Mouse (Mus musculus) liver, embryonic 16.5 days (tissue): ENCODE results near the gene Mad1l1. TPM values are rescaled to one million over a fixed set of nuclear protein-coding genes. Genes with fewer than 3 reads are reported as not detected.

Source experiments
- ATAC-seq: fragments of 200-750 bp; cut with Nextera tagmentation; 2 replicates; pipeline ENCODE4 v1.8.0; 2017; ENCODE audit warnings: low read depth, mild to moderate bottlenecking, moderate number of reproducible peaks, moderate library complexity
- H3K27ac ChIP-seq: fragments of 300-500 bp; sonication (generic); 2 replicates; pipeline ENCODE4 v1.5.1; 2014; ENCODE audit warnings: mild to moderate bottlenecking, low read length
- H3K27me3 ChIP-seq: fragments of 300-500 bp; sonication (generic); 2 replicates; pipeline ENCODE4 v1.6.1; 2014; ENCODE audit warnings: low read depth, low read length, mixed read lengths; ENCODE audit not compliant: control insufficient read depth, insufficient read depth
- H3K36me3 ChIP-seq: fragments of 300-500 bp; sonication (generic); 2 replicates; pipeline ENCODE4 v1.6.1; 2014; ENCODE audit warnings: mild to moderate bottlenecking; ENCODE audit not compliant: control insufficient read depth, insufficient read depth
- H3K4me1 ChIP-seq: fragments of 300-500 bp; sonication (generic); 2 replicates; pipeline ENCODE4 v1.6.1; 2014; ENCODE audit warnings: low read depth, low read length, mixed read lengths; ENCODE audit not compliant: control insufficient read depth
- H3K4me2 ChIP-seq: fragments of 300-500 bp; sonication (generic); 2 replicates; pipeline ENCODE4 v1.6.1; 2014; ENCODE audit warnings: low read depth, low read length, mixed read lengths
- H3K4me3 ChIP-seq: fragments of 300-500 bp; sonication (generic); 2 replicates; pipeline ENCODE4 v1.5.1; 2014; ENCODE audit warnings: low read depth, mild to moderate bottlenecking, low read length
- H3K9ac ChIP-seq: fragments of 300-500 bp; sonication (generic); 2 replicates; pipeline ENCODE4 v1.6.1; 2014; ENCODE audit warnings: low read depth, low read length
- H3K9me3 ChIP-seq: fragments of 300-500 bp; sonication (generic); replicated peaks from 2 replicates; pipeline ENCODE4 v1.6.1; 2016; ENCODE audit warnings: low read length; ENCODE audit not compliant: control insufficient read depth
- WGBS: fragments of 180-500 bp; shearing (Covaris S2); extraction: QIAGEN DNeasy Blood & Tissue Kit; methylation state at CpG from one replicate; pipeline ENCODE4 v1.1.7; 2014; ENCODE audit not compliant: insufficient replicate concordance; 5-methylcytosine and 5-hydroxymethylcytosine counted together
- polyA plus RNA-seq: library from polyadenylated mRNA; unstranded; fragments of >200 nt; fragmentation: Nextera tagmentation; extraction: Ambion mirVana; gene quantifications from 2 replicates; pipeline ENCODE4 v1.2.1, GENCODE M21; 2015

The Mad1l1 gene
- polyA plus RNA-seq, 1 experiment from 2014 or later, result 19.3 TPM

GRCm38 (mm10) chr5:140106051-140106450, 215.3 kb downstream of the Mad1l1 start:
- 80% methylated on average over 3 of the region's 3 CpGs for WGBS
- H3K27me3 ChIP-seq, result no peaks in the 10 kb centered on the region
- H3K36me3 ChIP-seq, result no peaks in the 10 kb centered on the region
- no peak for ATAC-seq
- H3K4me3 ChIP-seq, result no peak overlapping the region
- H3K4me2 ChIP-seq, result no peak overlapping the region
- H3K27ac ChIP-seq, result no peak overlapping the region
- H3K9me3 ChIP-seq, result no peaks in the 10 kb centered on the region
- H3K4me1 ChIP-seq, result peaks cover 4% of the 10 kb centered on the region; the same call in 1 of the 2 replicates
- H3K9ac ChIP-seq, result no peak overlapping the region

DNA sequence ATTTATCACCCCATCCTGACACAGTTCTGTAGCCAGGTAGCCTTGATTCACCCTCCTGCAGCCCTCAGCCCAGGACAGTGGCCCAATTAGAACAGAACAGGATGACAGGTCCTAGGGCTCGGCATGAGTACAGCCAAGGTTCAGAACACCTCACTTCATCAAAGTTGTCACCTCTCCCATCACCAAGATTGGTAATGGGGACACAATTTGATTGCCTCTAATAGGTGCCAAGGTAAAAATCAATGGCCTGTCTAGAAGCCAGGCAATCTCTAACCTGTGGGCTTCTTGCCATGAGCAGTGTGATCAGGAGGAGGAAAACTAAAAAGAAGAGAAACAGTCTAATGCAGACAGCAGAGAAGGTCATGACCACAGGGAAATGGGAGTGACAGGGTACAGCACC, 216.5 kb downstream of the Mad1l1 start:
- Histone ChIP-seq H3K9ac (no peak overlapping the region), H3K4me1 (peaks cover under 1% of the 10 kb centered on the region; the same call in 1 of the 2 replicates), H3K4me2 (no peak overlapping the region), H3K4me3 (no peak overlapping the region), H3K27me3 (no peaks in the 10 kb centered on the region), H3K36me3 (no peaks in the 10 kb centered on the region), H3K27ac (no peak overlapping the region), H3K9me3 (no peaks in the 10 kb centered on the region)
- ATAC-seq, result no peak
- 77% methylated on average over 1 of the region's 1 CpGs for WGBS

- Histone ChIP-seq H3K4me3 (no peak overlapping the region), H3K27ac (no peak overlapping the region), H3K4me1 (no peaks in the 10 kb centered on the region), H3K27me3 (no peaks in the 10 kb centered on the region), H3K9ac (no peak overlapping the region), H3K9me3 (no peaks in the 10 kb centered on the region), H3K36me3 (no peaks in the 10 kb centered on the region), H3K4me2 (no peak overlapping the region)
- no peak for ATAC-seq
- 81% methylated on average over 8 of the region's 8 CpGs for WGBS
Observed at GRCm38 (mm10) chr5:140102731-140103130, 218.6 kb downstream of the Mad1l1 start.

GRCm38 (mm10) chr5:140101409-140102009, 219.8 kb downstream of the Mad1l1 start:
- no peak overlapping the region for H3K4me3 ChIP-seq
- H3K4me1 ChIP-seq, result no peaks in the 10 kb centered on the region
- ATAC-seq, result no peak
- H3K27me3 ChIP-seq, result no peaks in the 10 kb centered on the region
- H3K9me3 ChIP-seq, result no peaks in the 10 kb centered on the region
- no peak overlapping the region for H3K9ac ChIP-seq
- H3K36me3 ChIP-seq, result no peaks in the 10 kb centered on the region
- 79% methylated on average over 14 of the region's 14 CpGs for WGBS
- H3K27ac ChIP-seq, result no peak overlapping the region
- no peak overlapping the region for H3K4me2 ChIP-seq

GRCm38 (mm10) chr5:140098711-140099110, 222.6 kb downstream of the Mad1l1 start:
- no peaks in the 10 kb centered on the region for H3K27me3 ChIP-seq
- H3K36me3 ChIP-seq, result no peaks in the 10 kb centered on the region
- WGBS, result 83% methylated on average over 5 of the region's 5 CpGs
- no peak overlapping the region for H3K9ac ChIP-seq
- no peaks in the 10 kb centered on the region for H3K9me3 ChIP-seq
- no peak overlapping the region for H3K4me3 ChIP-seq
- H3K27ac ChIP-seq, result no peak overlapping the region
- H3K4me2 ChIP-seq, result no peak overlapping the region
- H3K4me1 ChIP-seq, result no peaks in the 10 kb centered on the region
- no peak for ATAC-seq

GRCm38 (mm10) chr5:140095203-140095602, 226.1 kb downstream of the Mad1l1 start:
- Histone ChIP-seq H3K4me3 (no peak overlapping the region), H3K4me1 (no peaks in the 10 kb centered on the region)
- ATAC-seq, result no peak

DNA sequence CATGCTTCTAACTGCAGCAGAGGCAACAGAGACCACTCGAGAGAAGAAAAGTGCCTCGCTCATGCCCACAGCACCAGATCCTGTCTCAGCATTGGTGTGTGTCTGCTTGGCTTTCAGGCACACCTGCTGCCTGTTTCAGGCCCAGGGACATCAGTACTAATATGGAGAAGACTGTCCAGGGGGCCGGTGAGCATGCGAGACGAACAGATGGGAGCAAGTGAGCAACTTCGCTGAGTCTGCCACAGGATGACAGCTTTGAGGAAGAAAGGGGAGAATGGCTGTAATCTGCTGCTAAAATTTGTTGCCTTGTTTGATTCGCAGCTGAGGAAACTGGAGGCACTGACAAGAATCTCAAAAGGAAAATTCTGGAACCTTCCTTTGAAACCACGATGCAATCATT, 227.9 kb downstream of the Mad1l1 start:
- no peak overlapping the region for H3K27ac ChIP-seq
- H3K4me1 ChIP-seq, result no peaks in the 10 kb centered on the region
- no peak overlapping the region for H3K4me3 ChIP-seq
- H3K4me2 ChIP-seq, result no peak overlapping the region
- no peaks in the 10 kb centered on the region for H3K36me3 ChIP-seq
- WGBS, result 77% methylated on average over 8 of the region's 8 CpGs
- ATAC-seq, result no peak
- no peaks in the 10 kb centered on the region for H3K27me3 ChIP-seq
- H3K9me3 ChIP-seq, result no peaks in the 10 kb centered on the region
- no peak overlapping the region for H3K9ac ChIP-seq

More at GRCm38 (mm10) chr5:140095203-140095602, 226.1 kb downstream of the Mad1l1 start:
- H3K27me3 ChIP-seq, result no peaks in the 10 kb centered on the region
- H3K9ac ChIP-seq, result no peak overlapping the region
- H3K36me3 ChIP-seq, result no peaks in the 10 kb centered on the region
- H3K4me2 ChIP-seq, result no peak overlapping the region
- no peaks in the 10 kb centered on the region for H3K9me3 ChIP-seq
- H3K27ac ChIP-seq, result no peak overlapping the region
- WGBS, result 57% methylated on average over 2 of the region's 2 CpGs

DNA sequence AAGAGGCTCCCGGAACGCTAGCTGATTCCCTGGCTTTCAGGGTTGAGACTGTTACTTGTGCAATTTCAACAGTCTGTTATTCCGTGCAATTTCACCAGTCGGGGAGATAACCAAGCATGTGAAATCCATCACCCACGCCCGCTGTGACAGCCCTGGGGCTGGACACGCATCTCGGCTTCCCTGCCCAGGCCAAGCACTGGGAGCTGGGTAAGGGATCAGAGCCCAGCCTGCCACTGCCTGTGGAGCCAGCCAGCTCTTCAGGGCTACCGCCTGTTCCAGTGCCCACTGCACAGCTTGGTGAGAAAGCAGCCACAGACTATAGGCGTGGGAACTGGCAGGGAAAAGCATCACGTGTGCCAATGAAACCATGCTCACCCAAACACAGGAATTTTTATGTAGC, 229.8 kb downstream of the Mad1l1 start:
- Histone ChIP-seq H3K4me3 (no peak overlapping the region), H3K27ac (no peak overlapping the region), H3K4me1 (no peaks in the 10 kb centered on the region), H3K9me3 (no peaks in the 10 kb centered on the region), H3K36me3 (no peaks in the 10 kb centered on the region), H3K4me2 (no peak overlapping the region), H3K9ac (no peak overlapping the region), H3K27me3 (no peaks in the 10 kb centered on the region)
- no peak for ATAC-seq
- 80% methylated on average over 11 of the region's 11 CpGs for WGBS

DNA sequence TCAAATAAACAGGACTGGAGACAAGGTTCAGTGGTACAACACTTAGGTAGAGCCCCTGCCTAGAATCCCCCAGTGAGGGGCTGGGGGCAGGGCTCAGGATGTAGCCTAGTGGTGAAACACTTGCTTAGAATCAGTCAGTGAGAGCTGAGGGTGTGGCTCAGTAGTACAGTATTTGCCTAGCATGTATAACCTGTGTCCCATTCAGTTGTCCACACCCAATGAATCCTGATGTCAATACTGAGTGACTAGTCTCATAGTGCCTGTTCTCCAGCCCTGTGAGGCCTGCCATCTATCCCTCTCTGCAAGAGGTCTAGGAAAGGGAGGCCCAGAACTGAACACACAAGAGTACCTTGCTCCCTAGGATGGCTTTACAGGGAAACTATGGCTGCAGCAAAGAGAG, 232.1 kb downstream of the Mad1l1 start:
- H3K27ac ChIP-seq, result no peak overlapping the region
- no peaks in the 10 kb centered on the region for H3K36me3 ChIP-seq
- H3K9me3 ChIP-seq, result no peaks in the 10 kb centered on the region
- H3K4me2 ChIP-seq, result no peak overlapping the region
- H3K27me3 ChIP-seq, result no peaks in the 10 kb centered on the region
- H3K4me3 ChIP-seq, result no peak overlapping the region
- ATAC-seq, result no peak
- H3K9ac ChIP-seq, result no peak overlapping the region
- no peaks in the 10 kb centered on the region for H3K4me1 ChIP-seq
